Mouse (Mus musculus) forelimb bud, embryonic 11.5 days (tissue): ENCODE data around the gene Ccdc62.

Experiments used
- DNase-seq: peaks from one replicate; pipeline ENCODE4 v3.0.0-alpha.2; 2012; ENCODE audit warnings: low read depth, low spot score

Gene Ccdc62

GRCm38 (mm10) chr5:123935931-123936330 is 5.5 kb downstream of the Ccdc62 start:
- DNase-seq: no peak

- DNase-seq: no peak
Observed at GRCm38 (mm10) chr5:123938479-123938878, 8.0 kb downstream of the Ccdc62 start.

GRCm38 (mm10) chr5:123946546-123946945 is 16.1 kb downstream of the Ccdc62 start:
- DNase-seq: no peak

GRCm38 (mm10) chr5:123947041-123947761 is 16.7 kb downstream of the Ccdc62 start:
- DNase-seq: peak; percentile 63

GRCm38 (mm10) chr5:123952365-123953045 is 22.0 kb downstream of the Ccdc62 start:
- DNase-seq: no peak

GRCm38 (mm10) chr5:123957213-123957612 is 26.7 kb downstream of the Ccdc62 start:
- DNase-seq: no peak

- no peak for DNase-seq
Observed at GRCm38 (mm10) chr5:123959018-123959417, 28.5 kb downstream of the Ccdc62 start.

GRCm38 (mm10) chr5:123960129-123960528 is 29.6 kb downstream of the Ccdc62 start:
- no peak for DNase-seq

- no peak for DNase-seq
Observed at GRCm38 (mm10) chr5:123961046-123961445, 30.6 kb downstream of the Ccdc62 start.

- no peak for DNase-seq
Observed at GRCm38 (mm10) chr5:123964208-123964607, 33.7 kb downstream of the Ccdc62 start.

- DNase-seq: no peak
Observed at GRCm38 (mm10) chr5:123966759-123967158, 36.3 kb downstream of the Ccdc62 start.

- no peak for DNase-seq
Observed at GRCm38 (mm10) chr5:123968468-123968867, 38.0 kb downstream of the Ccdc62 start.

GRCm38 (mm10) chr5:123969216-123969615 is 38.7 kb downstream of the Ccdc62 start:
- no peak for DNase-seq

- no peak for DNase-seq
Observed at GRCm38 (mm10) chr5:123970576-123970975, 40.1 kb downstream of the Ccdc62 start.

GRCm38 (mm10) chr5:123972453-123972852 is 42.0 kb downstream of the Ccdc62 start:
- DNase-seq: no peak

- DNase-seq: peak; percentile 10
Observed at GRCm38 (mm10) chr5:123973299-123974178, 43.1 kb downstream of the Ccdc62 start, which contains the start of gene Hip1r. Gene Hip1r (plus strand): TSS chr5:123973628.

GRCm38 (mm10) chr5:123974179-123974485 is 43.7 kb downstream of the Ccdc62 start:
- no peak for DNase-seq

GRCm38 (mm10) chr5:123974616-123975111 is 44.2 kb downstream of the Ccdc62 start:
- no peak for DNase-seq

- no peak for DNase-seq
Observed at GRCm38 (mm10) chr5:123975668-123976180, 45.2 kb downstream of the Ccdc62 start.

- DNase-seq: no peak
Observed at GRCm38 (mm10) chr5:123977231-123977630, 46.8 kb downstream of the Ccdc62 start.

GRCm38 (mm10) chr5:123978131-123978530 is 47.7 kb downstream of the Ccdc62 start:
- no peak for DNase-seq
